Mouse (Mus musculus) embryonic facial prominence, embryonic 12.5 days (tissue): ENCODE measurements around the gene Acvr1b. TPM values are rescaled to one million over a fixed set of nuclear protein-coding genes. Genes with fewer than 3 reads are reported as not detected.

Experiments
- ATAC-seq: fragments of 200-750 bp; cut with Nextera tagmentation; 2 replicates; pipeline ENCODE4 v1.8.0; 2017; ENCODE audit not compliant: insufficient number of reproducible peaks, insufficient read depth, low FRiP score, low TSS enrichment
- H3K27ac ChIP-seq: fragments of 300-500 bp; sonication (generic); 2 replicates; pipeline ENCODE4 v1.5.1; 2016; ENCODE audit warnings: mild to moderate bottlenecking
- H3K27me3 ChIP-seq: fragments of 300-500 bp; sonication (generic); 2 replicates; pipeline ENCODE4 v1.6.1; 2016; ENCODE audit warnings: mild to moderate bottlenecking, moderate library complexity
- H3K36me3 ChIP-seq: fragments of 300-500 bp; sonication (generic); 2 replicates; pipeline ENCODE4 v1.6.1; 2016; ENCODE audit warnings: mild to moderate bottlenecking
- H3K4me1 ChIP-seq: fragments of 300-500 bp; sonication (generic); 2 replicates; pipeline ENCODE4 v1.6.1; 2016
- H3K4me2 ChIP-seq: fragments of 300-500 bp; sonication (generic); replicated peaks from 2 replicates; pipeline ENCODE4 v1.6.1; 2016; ENCODE audit warnings: mild to moderate bottlenecking, moderate library complexity
- H3K4me3 ChIP-seq: fragments of 300-500 bp; sonication (generic); 2 replicates; pipeline ENCODE4 v1.5.1; 2016; ENCODE audit warnings: mild to moderate bottlenecking
- H3K9ac ChIP-seq: fragments of 300-500 bp; sonication (generic); 2 replicates; pipeline ENCODE4 v1.6.1; 2016; ENCODE audit warnings: mild to moderate bottlenecking, moderate library complexity
- H3K9me3 ChIP-seq: fragments of 300-500 bp; sonication (generic); 2 replicates; pipeline ENCODE4 v1.6.1; 2016; ENCODE audit warnings: mild to moderate bottlenecking, moderate library complexity
- WGBS: fragments of 180-500 bp; shearing (Covaris S2); methylation state at CpG from one replicate; pipeline ENCODE4 v1.1.7; 2016; 5-methylcytosine and 5-hydroxymethylcytosine counted together
- polyA plus RNA-seq: library from polyadenylated mRNA; unstranded; fragments of >200 nt; fragmentation: Nextera tagmentation; extraction: Ambion mirVana; gene quantifications from 2 replicates; pipeline ENCODE4 v1.2.1, GENCODE M21; 2016

Gene Acvr1b
- polyA plus RNA-seq, 1 experiment from 2014 or later, result 7.5 TPM

DNA sequence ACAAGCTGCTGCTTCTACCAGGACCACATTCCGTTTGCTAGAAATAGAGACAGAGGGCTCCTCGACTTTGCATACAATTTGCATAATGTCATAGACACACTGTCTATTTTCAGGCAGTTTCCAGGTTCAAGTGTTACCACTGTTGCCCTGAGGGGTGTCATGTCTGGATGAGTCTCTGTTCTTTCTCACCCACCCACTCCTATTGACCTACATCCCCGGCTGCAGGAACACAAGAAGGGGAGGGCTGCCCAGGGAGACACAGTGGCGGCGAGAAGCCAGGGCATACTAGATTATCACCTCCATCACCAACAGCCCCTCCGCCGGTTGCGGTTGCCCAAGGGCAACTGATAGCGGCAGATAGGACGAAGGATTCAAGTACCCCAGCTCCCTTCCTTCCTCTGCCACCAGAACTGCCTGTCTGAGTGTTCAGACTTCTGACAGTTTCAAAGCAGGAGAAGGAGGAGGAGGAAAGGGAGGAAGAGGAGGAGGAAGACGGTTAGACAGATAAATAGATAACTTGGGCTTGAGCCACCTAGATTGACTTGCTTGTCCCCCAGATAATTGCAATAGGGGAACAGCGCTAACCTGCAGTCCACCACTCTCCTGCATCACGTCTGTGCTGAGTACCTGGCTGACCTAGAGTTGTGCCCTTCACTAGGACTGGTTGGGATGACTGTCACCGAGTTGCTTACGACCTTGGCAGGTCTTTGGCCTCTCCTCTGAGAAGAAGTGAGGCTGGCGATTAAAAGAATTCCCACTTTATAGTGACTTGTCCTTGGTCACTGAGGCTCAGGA lies 26.6 kb upstream of the Acvr1b start:
- 75% methylated on average over 16 of the region's 16 CpGs for WGBS
- Histone ChIP-seq H3K36me3 (no peaks in the 10 kb centered on the region), H3K27me3 (no peaks in the 10 kb centered on the region), H3K4me2 (no peak overlapping the region), H3K4me3 (no peak overlapping the region), H3K9me3 (no peaks in the 10 kb centered on the region), H3K4me1 (peaks cover 46% of the 10 kb centered on the region), H3K9ac (no peak overlapping the region), H3K27ac (no peak overlapping the region)
- no peak for ATAC-seq

DNA sequence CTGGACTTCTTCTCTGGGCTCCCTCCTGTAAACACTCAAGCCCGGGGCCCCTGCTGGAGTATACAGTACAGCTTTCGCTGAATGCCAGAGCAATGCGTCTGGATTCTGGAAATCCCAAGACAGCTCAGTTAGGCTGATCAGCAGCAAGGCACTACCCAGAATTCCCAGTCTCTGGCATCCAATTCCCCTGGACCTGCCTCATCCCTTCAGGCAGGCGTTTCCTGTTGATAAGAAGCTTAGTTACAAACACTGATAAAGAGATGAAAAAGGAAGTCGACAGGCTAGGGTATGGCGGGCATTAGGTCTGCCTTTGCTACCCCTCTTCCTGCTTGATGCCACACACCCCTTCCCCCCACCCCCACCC lies 26.0 kb upstream of the Acvr1b start:
- 41% methylated on average over 6 of the region's 6 CpGs for WGBS
- H3K9ac ChIP-seq, result no peak overlapping the region
- no peaks in the 10 kb centered on the region for H3K36me3 ChIP-seq
- H3K27me3 ChIP-seq, result no peaks in the 10 kb centered on the region
- no peak for ATAC-seq
- no peak overlapping the region for H3K4me3 ChIP-seq
- no peaks in the 10 kb centered on the region for H3K9me3 ChIP-seq
- H3K27ac ChIP-seq, result no peak overlapping the region
- H3K4me1 ChIP-seq, result peaks cover 42% of the 10 kb centered on the region
- no peak overlapping the region for H3K4me2 ChIP-seq

DNA sequence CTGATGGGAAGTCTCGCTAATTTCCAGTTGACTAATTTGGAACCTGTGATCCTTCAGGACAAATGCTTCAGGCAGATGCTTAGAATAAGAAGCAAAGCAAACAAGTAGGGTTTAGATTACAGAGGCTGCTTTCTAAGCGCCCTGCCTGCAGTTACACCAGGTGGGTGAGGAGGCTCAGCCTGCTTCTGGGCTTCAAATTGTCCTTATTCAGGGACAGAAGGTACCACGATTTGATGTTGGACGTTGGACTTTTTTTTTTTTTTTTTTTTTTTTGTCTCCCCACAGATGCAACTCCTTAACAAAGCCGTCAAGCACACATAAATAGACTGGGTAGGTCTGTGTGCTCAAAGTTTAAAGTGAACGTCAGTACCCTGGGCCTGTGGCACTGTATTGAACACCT lies 25.3 kb upstream of the Acvr1b start:
- H3K9me3 ChIP-seq, result no peaks in the 10 kb centered on the region
- no peak overlapping the region for H3K27ac ChIP-seq
- no peak overlapping the region for H3K4me3 ChIP-seq
- no peak overlapping the region for H3K4me2 ChIP-seq
- H3K4me1 ChIP-seq, result peaks cover 35% of the 10 kb centered on the region
- no peak overlapping the region for H3K9ac ChIP-seq
- ATAC-seq, result no peak
- H3K27me3 ChIP-seq, result no peaks in the 10 kb centered on the region
- 66% methylated on average over 6 of the region's 6 CpGs for WGBS
- no peaks in the 10 kb centered on the region for H3K36me3 ChIP-seq

DNA sequence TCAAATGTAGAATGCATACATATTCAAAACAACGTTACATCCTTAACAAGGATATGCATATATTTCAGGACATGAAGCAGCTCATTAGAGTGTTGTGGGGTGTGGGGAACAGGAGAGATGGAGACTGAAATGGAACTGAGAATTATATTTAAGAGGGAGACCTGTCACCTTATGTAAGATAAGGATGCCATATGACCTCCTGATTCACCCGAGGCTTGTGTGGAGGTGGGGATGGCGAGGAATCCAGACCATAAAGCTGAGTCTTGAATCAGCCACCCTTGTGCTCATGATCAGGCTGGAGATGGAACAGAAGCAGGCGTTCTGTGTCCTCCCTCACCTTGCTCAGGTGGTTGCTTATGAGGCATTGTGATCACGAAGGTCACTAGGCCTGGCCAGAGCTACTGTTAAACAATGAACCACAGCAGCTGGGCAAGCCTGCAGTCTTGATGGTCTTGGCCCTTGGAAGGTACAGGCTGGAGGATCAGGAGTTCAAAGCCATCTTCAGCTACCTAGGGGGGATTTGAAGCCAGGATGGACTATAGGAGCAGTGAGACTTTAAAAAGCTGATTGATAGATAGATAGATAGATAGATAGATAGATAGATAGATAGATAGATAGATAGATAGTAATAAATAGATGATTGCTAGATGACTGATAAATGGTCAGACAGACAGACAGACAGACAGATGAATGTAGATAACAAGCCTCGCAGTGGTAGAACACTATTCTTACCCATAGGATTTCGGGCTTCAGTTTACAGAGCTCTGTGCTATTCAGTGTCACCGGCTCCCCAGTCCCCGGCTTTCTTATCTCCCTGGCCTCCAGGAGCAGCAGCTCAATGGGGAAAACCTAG lies 22.2 kb upstream of the Acvr1b start:
- Histone ChIP-seq H3K27ac (no peak overlapping the region), H3K4me3 (no peak overlapping the region), H3K4me1 (peaks cover 8% of the 10 kb centered on the region; the same call in 1 of the 2 replicates), H3K27me3 (no peaks in the 10 kb centered on the region), H3K36me3 (no peaks in the 10 kb centered on the region), H3K9ac (no peak overlapping the region), H3K9me3 (no peaks in the 10 kb centered on the region), H3K4me2 (no peak overlapping the region)
- WGBS, result 76% methylated on average over 9 of the region's 9 CpGs
- no peak for ATAC-seq

DNA sequence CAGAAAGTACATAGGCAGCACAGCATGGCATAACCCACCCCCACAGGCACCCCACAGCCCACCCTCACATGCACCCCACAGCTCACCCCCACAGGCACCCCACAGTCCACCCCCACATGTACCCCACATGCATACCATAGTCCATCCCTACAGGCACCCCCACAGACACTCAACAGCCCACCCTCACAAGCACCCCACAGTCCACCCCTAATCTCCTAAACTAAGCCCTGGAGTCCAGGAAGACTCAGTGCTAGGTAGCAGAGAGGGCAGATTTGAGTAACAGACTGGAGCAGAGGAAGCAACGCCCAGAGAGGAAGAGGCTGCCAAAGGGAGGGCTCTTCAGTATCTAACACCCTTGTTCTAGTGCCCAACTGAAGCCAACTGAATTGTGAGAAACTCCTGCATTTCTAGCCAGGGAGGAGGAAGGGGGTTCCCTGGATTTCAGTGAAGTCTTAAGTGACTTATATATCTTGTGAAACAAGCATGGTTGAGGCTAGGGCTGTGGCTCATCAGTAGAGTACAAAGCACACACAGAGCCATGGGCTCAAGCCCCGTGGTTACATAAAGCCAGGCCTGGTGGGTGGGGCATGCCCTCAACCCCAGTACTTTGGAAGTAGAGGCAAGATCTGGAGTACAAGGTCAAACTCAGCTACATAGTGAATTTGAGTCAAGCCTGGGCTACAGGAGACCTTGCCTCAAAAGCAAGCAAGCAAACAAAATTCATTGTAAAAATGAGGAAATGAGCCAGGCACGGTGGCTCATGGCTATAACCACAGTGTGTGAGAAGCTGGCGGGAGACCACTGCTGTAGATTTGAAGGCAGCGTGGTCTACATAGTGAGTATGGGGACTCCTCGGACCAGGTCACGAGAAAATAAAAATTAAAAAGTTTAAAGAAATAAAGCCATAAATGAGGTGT lies 18.9 kb upstream of the Acvr1b start:
- no peak overlapping the region for H3K9ac ChIP-seq
- H3K27ac ChIP-seq, result no peak overlapping the region
- WGBS, result 80% methylated on average over 7 of the region's 7 CpGs
- H3K4me1 ChIP-seq, result peaks cover 6% of the 10 kb centered on the region; the same call in 1 of the 2 replicates
- H3K4me3 ChIP-seq, result no peak overlapping the region
- no peaks in the 10 kb centered on the region for H3K9me3 ChIP-seq
- H3K36me3 ChIP-seq, result no peaks in the 10 kb centered on the region
- H3K4me2 ChIP-seq, result no peak overlapping the region
- ATAC-seq, result 0 out of 2 replicates have a peak, but pooled peaks have one; percentile 24
- H3K27me3 ChIP-seq, result no peaks in the 10 kb centered on the region

DNA sequence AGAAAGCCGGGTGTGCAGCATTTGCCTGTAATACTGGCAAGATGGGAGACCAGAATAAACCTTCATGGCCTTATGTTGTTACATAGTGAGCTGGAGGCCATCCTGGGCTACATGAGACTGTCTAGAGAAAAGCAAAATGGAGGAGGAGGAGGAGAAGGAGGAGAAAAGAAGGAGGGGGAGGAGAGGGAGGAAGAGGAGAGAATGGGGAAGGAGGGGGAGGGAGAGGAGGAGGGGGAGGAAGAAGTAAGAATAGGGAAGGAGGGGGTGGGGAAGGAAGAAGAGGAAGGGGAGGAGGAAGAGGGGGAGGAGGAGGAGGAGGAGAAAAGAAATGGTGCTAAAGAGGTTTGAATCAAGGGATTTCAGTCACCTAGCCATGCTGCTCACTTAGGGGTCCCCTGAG lies 13.7 kb upstream of the Acvr1b start:
- Histone ChIP-seq H3K27ac (no peak overlapping the region; the same call in 1 of the 2 replicates), H3K36me3 (no peaks in the 10 kb centered on the region), H3K9me3 (no peaks in the 10 kb centered on the region), H3K9ac (no peak overlapping the region), H3K4me3 (no peak overlapping the region), H3K4me1 (peaks cover 42% of the 10 kb centered on the region), H3K4me2 (peak overlapping the region; percentile 37), H3K27me3 (no peaks in the 10 kb centered on the region; the same call in 1 of the 2 replicates)
- ATAC-seq, result no peak
- 18% methylated on average over 1 of the region's 1 CpGs for WGBS

DNA sequence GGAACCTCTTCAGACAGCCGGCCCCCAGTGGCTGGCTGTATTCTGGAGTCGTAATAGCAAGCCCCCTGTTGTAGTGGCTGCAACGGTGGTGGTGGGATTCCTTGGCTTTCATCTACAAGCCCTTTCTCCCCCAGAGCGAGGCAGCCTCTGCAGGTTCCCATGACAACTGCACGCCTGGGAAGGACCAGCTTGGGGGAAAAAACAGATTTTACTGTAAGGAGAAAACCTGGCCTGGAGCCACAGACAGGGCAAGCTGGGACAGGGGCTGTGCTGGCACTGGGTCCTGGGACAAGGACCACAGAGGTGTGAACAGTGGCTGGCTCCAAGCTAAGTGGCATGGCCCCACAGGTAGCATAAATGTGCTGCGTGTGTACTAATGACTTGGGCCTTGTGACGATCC lies 13.3 kb upstream of the Acvr1b start:
- 0 out of 2 replicates have a peak, but pooled peaks have one; percentile 64 for ATAC-seq
- no peak overlapping the region for H3K9ac ChIP-seq
- peak overlapping the region; percentile 37 for H3K4me2 ChIP-seq
- no peak overlapping the region for H3K4me3 ChIP-seq
- no peaks in the 10 kb centered on the region for H3K36me3 ChIP-seq
- WGBS, result 20% methylated on average over 7 of the region's 7 CpGs
- no peaks in the 10 kb centered on the region; the same call in 1 of the 2 replicates for H3K27me3 ChIP-seq
- H3K27ac ChIP-seq, result peak overlapping the region; percentile 1; the same call in 1 of the 2 replicates
- H3K9me3 ChIP-seq, result no peaks in the 10 kb centered on the region
- peaks cover 42% of the 10 kb centered on the region for H3K4me1 ChIP-seq

DNA sequence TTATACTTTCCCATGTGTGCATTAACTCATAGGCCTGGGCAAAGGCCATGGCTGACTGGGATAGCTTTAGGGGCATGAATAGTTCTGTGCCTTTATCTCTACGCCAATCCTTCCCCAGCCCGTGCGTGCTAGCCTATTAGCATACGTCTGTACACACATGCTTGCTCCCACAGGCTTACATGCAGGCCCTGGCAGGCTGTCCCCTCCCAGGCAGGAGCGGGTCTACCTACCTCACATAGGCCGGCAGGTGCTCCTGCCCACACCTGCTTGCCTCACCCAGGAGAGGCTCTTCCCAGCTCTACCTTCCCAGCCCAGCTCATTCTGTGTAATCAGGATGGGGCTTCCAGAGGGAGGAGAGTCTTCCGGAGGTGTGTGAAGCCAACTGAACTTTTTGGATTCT lies 12.3 kb upstream of the Acvr1b start:
- 81% methylated on average over 7 of the region's 7 CpGs for WGBS
- Histone ChIP-seq H3K9ac (no peak overlapping the region), H3K27ac (no peak overlapping the region), H3K4me1 (peaks cover 42% of the 10 kb centered on the region), H3K27me3 (no peaks in the 10 kb centered on the region; the same call in 1 of the 2 replicates), H3K4me3 (no peak overlapping the region), H3K4me2 (no peak overlapping the region), H3K36me3 (no peaks in the 10 kb centered on the region), H3K9me3 (no peaks in the 10 kb centered on the region)
- no peak for ATAC-seq

DNA sequence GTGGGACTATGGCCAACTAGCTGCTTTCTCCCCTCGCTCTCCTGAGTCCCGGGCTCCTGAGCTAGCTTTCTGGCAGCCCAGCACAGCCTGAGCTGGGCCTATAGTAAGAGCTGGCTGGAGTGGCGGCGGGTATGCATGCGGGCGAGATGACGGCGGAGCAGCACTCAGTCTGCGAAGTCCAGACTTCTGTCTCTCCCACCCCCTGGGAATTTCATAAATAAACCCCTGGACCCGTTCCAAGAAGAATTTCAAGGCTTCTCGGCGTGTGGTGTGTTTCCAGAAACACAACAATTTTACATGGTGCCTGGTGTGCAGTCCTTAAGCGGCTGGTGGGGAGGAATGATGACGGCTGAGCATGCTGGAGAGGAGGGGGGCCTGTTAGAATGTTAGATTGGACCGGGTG lies 10.8 kb upstream of the Acvr1b start:
- Histone ChIP-seq H3K4me2 (peak overlapping the region; percentile 16), H3K4me3 (no peak overlapping the region), H3K27me3 (no peaks in the 10 kb centered on the region; the same call in 1 of the 2 replicates), H3K9ac (0 out of 2 replicates have a peak overlapping the region, but pooled peaks have one; percentile 10), H3K36me3 (no peaks in the 10 kb centered on the region), H3K9me3 (no peaks in the 10 kb centered on the region), H3K4me1 (peaks cover 42% of the 10 kb centered on the region), H3K27ac (peak overlapping the region; percentile 79)
- 21% methylated on average over 15 of the region's 15 CpGs for WGBS
- peak; percentile 80 for ATAC-seq

DNA sequence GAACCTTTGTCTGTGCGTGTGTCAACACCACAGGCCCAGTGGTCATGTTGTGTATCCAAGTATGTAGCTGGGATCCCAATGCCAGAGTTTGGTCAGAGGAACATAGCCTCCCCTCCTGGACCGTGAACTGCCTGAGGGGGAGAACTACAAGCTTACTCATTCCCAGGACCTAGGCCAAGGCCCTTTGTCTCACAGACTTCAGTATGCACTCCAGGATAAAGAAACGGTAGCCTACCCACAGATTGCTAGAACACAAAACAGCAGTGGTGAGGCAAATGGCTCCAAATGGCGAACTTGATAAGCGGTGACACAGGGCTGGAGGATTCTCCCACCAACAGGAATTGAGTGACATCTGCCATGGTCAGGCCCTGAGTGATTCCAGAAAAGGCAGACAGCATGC lies 10.0 kb upstream of the Acvr1b start:
- peak overlapping the region; percentile 79 for H3K27ac ChIP-seq
- no peaks in the 10 kb centered on the region for H3K36me3 ChIP-seq
- peaks cover 42% of the 10 kb centered on the region for H3K4me1 ChIP-seq
- H3K4me2 ChIP-seq, result no peak overlapping the region
- peaks cover 4% of the 10 kb centered on the region; the same call in 1 of the 2 replicates for H3K27me3 ChIP-seq
- 62% methylated on average over 5 of the region's 5 CpGs for WGBS
- no peak overlapping the region for H3K4me3 ChIP-seq
- ATAC-seq, result no peak
- no peaks in the 10 kb centered on the region for H3K9me3 ChIP-seq
- H3K9ac ChIP-seq, result 0 out of 2 replicates have a peak overlapping the region, but pooled peaks have one; percentile 10

DNA sequence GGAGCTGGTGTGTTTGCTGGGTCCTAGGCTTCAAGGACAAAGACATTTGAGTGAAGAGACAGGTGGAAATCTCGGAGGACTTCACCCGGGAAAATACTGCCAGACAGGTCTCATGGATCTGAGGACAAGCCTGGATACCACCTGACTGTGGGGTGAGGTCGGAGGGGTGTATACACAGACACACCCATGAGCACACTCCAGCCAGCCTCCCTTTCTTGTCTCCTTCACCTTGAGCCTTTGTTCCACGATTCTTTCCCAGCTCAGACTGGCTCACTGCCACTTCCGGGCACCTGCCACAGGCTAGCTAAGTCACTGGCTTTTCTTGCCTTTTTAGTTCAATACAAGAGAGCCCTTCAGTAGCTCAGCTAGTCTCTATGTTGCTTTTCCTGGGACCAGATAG lies 9.6 kb upstream of the Acvr1b start:
- no peak overlapping the region for H3K9ac ChIP-seq
- H3K4me3 ChIP-seq, result no peak overlapping the region
- H3K36me3 ChIP-seq, result no peaks in the 10 kb centered on the region
- WGBS, result 72% methylated on average over 5 of the region's 5 CpGs
- no peak overlapping the region for H3K27ac ChIP-seq
- no peaks in the 10 kb centered on the region for H3K9me3 ChIP-seq
- no peak overlapping the region for H3K4me2 ChIP-seq
- ATAC-seq, result no peak
- H3K4me1 ChIP-seq, result peaks cover 42% of the 10 kb centered on the region
- H3K27me3 ChIP-seq, result peaks cover 4% of the 10 kb centered on the region; the same call in 1 of the 2 replicates
